Mouse (Mus musculus): ENCODE results near the gene Mblac2. TPM values are rescaled to one million over a fixed set of nuclear protein-coding genes. Genes with fewer than 3 reads are reported as not detected.
A peak's percentile ranks its signal among the peaks of the same experiment; 100 is the strongest.

Gene Mblac2
- polyA plus RNA-seq, 1 experiment from 2014 or later, result 5.1 TPM

DNA sequence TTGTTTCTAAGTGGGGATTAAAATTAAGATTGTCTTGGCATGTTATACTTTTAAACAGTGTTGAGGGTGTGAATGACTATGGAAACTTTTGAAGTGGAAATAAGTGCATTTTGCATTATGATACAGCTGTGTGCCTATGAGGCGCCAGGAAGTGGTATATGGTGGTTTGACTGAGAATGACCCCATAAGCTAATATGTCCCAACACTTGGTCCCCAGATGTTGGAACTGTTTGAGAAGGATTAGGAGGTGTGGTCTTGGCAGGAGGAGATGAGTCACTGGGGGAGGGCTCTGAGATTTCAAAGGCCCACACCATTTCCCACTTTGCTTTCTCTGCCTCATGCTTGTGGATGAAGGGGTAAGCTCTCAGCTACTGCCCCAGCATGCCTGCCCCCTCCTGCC is 44.2 kb downstream of the Mblac2 start:
- H3K4me2 ChIP-seq (replicated peaks; ENCODE audit: low read depth, low read length), result no peak overlapping the region
- ATAC-seq (ENCODE audit: low FRiP score, low TSS enrichment), result no peak
- H3K4me1 ChIP-seq (ENCODE audit: control insufficient read depth, insufficient read depth, low read length), result no peaks in the 10 kb centered on the region

DNA sequence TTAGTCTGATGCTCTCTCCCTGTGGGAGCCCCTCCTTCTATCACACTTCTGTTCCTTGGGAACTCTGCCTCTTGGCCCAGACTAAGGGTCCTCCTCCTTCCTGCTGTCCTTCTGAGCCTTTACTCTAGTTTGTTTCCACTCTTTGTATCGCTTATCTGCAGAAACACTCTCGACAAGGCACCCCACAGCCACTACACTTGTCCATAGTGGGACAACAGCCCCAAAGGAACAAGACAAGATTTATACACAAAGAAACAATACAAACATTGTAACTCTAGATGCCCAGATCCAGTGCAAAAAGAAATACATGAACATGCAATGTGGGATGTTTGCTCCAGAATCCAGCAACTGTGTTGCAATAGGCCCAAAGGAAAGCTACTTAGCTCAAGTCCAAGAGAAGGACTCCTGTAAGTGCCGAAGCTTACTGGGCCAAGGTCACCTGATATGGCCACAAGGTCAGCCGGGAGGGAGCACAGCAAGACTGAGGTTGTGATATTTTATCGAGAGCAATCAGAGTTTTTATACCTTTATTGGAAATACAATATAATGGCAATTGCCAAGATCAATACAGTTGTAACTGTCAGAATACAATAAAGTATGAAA is 46.0 kb downstream of the Mblac2 start:
- Histone ChIP-seq H3K27me3 (ENCODE audit: control insufficient read depth, insufficient read depth, low read length) (no peaks in the 10 kb centered on the region), H3K9me3 (ENCODE audit: control insufficient read depth, low read length) (no peaks in the 10 kb centered on the region), H3K9ac (ENCODE audit: low read depth, low read length) (no peak overlapping the region), H3K27ac (ENCODE audit: low read depth, low read length) (no peak overlapping the region), H3K4me3 (ENCODE audit: low read length) (no peak overlapping the region), H3K4me1 (ENCODE audit: control insufficient read depth, insufficient read depth, low read length) (no peaks in the 10 kb centered on the region), H3K36me3 (ENCODE audit: control insufficient read depth, insufficient read depth, low read length) (no peaks in the 10 kb centered on the region), H3K4me2 (replicated peaks; ENCODE audit: low read depth, low read length) (no peak overlapping the region)
- 83% methylated on average over 5 of the region's 5 CpGs for WGBS
- no peak for ATAC-seq (ENCODE audit: low FRiP score, low TSS enrichment)

More for the DNA sequence above, 44.2 kb downstream of the Mblac2 start:
- Histone ChIP-seq H3K36me3 (ENCODE audit: control insufficient read depth, insufficient read depth, low read length) (no peaks in the 10 kb centered on the region), H3K4me3 (ENCODE audit: low read length) (no peak overlapping the region), H3K27ac (ENCODE audit: low read depth, low read length) (no peak overlapping the region), H3K9me3 (ENCODE audit: control insufficient read depth, low read length) (no peaks in the 10 kb centered on the region), H3K27me3 (ENCODE audit: control insufficient read depth, insufficient read depth, low read length) (no peaks in the 10 kb centered on the region), H3K9ac (ENCODE audit: low read depth, low read length) (no peak overlapping the region)
- WGBS, result 97% methylated on average over 1 of the region's 1 CpGs

DNA sequence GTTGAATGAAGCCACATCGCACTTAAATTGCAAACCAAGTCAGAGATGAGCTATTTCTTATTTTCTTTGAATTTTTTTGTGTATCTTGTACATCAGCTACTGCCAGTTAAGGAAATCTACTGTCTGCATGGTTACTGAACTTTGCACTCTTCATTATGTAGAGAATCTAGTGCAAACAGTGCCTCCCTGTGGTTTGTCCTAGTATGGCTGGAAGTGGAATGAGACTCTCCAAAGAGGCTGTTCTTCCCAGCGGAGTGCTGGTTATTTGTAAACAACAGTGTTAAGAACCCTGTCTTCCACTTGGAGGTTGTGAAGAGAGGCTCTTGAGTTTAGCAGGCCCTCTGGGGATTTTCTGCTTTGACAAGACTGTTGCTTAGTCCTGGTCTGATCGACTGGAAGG is 49.2 kb downstream of the Mblac2 start:
- Histone ChIP-seq H3K36me3 (ENCODE audit: control insufficient read depth, insufficient read depth, low read length) (no peaks in the 10 kb centered on the region), H3K4me1 (ENCODE audit: control insufficient read depth, insufficient read depth, low read length) (no peaks in the 10 kb centered on the region), H3K9me3 (ENCODE audit: control insufficient read depth, low read length) (no peaks in the 10 kb centered on the region), H3K27ac (ENCODE audit: low read depth, low read length) (no peak overlapping the region), H3K4me3 (ENCODE audit: low read length) (no peak overlapping the region), H3K27me3 (ENCODE audit: control insufficient read depth, insufficient read depth, low read length) (no peaks in the 10 kb centered on the region), H3K9ac (ENCODE audit: low read depth, low read length) (no peak overlapping the region), H3K4me2 (replicated peaks; ENCODE audit: low read depth, low read length) (no peak overlapping the region)
- no peak for ATAC-seq (ENCODE audit: low FRiP score, low TSS enrichment)
- WGBS, result 30% methylated on average over 3 of the region's 3 CpGs

DNA sequence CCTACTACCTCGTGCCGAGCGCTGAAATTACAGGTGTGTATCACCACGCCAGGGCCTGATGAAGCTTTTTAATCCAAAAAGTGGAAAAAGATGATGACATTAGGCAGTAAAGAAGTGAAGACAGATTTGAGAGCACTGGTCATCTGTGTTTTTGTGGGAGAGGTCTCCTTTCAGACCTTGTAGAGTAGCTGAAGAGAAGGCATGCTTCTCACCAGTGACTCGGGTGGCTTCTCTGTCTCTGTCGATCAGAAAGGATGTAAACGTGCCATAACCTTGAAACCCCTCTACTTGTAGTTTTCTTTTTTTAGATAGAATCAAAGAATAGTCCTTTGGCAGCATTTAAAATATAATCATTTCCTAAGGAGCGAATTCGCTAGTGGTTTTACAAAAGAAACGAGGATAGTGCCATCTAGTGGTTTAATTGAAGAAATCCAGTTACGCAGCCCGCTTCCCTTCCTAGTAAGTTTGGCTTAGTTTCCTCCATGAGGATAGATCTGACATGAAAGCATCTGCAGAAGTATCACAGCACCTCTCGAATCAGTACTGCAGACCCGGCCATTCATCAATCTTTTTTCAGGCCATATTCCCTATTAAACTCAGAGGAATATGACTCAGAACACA is 50.5 kb downstream of the Mblac2 start:
- Histone ChIP-seq H3K4me2 (replicated peaks; ENCODE audit: low read depth, low read length) (no peak overlapping the region), H3K9me3 (ENCODE audit: control insufficient read depth, low read length) (no peaks in the 10 kb centered on the region), H3K36me3 (ENCODE audit: control insufficient read depth, insufficient read depth, low read length) (no peaks in the 10 kb centered on the region), H3K27ac (ENCODE audit: low read depth, low read length) (no peak overlapping the region), H3K27me3 (ENCODE audit: control insufficient read depth, insufficient read depth, low read length) (no peaks in the 10 kb centered on the region), H3K4me1 (ENCODE audit: control insufficient read depth, insufficient read depth, low read length) (no peaks in the 10 kb centered on the region), H3K9ac (ENCODE audit: low read depth, low read length) (no peak overlapping the region), H3K4me3 (ENCODE audit: low read length) (no peak overlapping the region)
- ATAC-seq (ENCODE audit: low FRiP score, low TSS enrichment), result peak; percentile 75; the same call in 1 of the 2 replicates
- 32% methylated on average over 14 of the region's 14 CpGs for WGBS

DNA sequence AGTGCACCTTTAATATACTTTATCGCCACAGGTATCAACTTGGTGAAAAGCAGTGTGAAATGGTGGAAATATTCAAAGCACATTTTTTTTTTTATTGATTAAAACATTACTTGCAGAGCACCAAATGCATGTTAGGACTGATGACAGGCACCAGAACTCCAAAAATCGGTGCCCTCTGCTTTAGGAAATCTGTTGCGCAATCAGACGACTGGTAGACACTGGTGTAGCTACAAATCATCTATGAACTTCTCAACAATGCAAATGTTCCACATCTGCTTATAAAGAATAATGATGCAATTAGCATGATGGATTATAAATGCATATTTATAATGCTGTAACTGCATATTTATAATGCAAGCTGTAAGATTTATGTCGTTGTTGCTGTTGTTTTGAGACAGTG is 53.0 kb downstream of the Mblac2 start:
- H3K36me3 ChIP-seq (ENCODE audit: control insufficient read depth, insufficient read depth, low read length), result no peaks in the 10 kb centered on the region
- 88% methylated on average over 5 of the region's 5 CpGs for WGBS
- ATAC-seq (ENCODE audit: low FRiP score, low TSS enrichment), result no peak

DNA sequence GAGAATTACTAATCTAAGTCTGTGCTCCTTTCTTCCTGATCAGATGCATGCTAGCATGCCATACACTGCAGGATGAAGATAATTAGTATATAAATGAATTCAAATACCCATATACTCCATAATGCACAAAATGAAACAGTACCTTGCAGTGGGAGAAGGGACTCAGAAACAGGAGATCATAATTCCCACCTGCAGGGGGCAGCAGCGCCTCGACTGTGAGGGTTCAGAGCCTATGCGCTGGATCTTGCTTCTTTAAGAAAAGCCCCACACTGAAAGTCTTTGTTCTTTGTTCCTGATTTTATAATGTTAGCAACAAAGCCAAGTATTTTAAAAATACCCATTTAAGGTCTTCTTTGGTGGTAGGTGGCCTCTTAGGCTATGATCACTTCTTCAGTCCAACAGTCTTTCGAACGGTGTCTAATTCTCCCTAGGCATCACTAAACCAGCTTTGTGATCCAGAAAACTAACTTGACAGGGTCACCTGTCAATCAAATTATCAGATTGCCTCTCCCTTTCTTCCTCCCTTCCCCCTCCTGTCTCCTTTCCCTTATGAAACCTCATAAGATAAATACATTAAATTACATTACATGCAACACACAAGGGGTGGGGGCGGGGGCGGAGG is 56.0 kb downstream of the Mblac2 start:
- no peak for ATAC-seq (ENCODE audit: low FRiP score, low TSS enrichment)
- no peak overlapping the region for H3K9ac ChIP-seq (ENCODE audit: low read depth, low read length)
- no peaks in the 10 kb centered on the region; the same call in 1 of the 2 replicates for H3K9me3 ChIP-seq (ENCODE audit: control insufficient read depth, low read length)
- no peak overlapping the region for H3K4me3 ChIP-seq (ENCODE audit: low read length)
- WGBS, result 77% methylated on average over 7 of the region's 7 CpGs
- no peaks in the 10 kb centered on the region for H3K36me3 ChIP-seq (ENCODE audit: control insufficient read depth, insufficient read depth, low read length)
- H3K4me1 ChIP-seq (ENCODE audit: control insufficient read depth, insufficient read depth, low read length), result no peaks in the 10 kb centered on the region
- H3K4me2 ChIP-seq (replicated peaks; ENCODE audit: low read depth, low read length), result no peak overlapping the region
- H3K27ac ChIP-seq (ENCODE audit: low read depth, low read length), result no peak overlapping the region
- H3K27me3 ChIP-seq (ENCODE audit: control insufficient read depth, insufficient read depth, low read length), result no peaks in the 10 kb centered on the region

More for the DNA sequence above, 53.0 kb downstream of the Mblac2 start:
- Histone ChIP-seq H3K27ac (ENCODE audit: low read depth, low read length) (no peak overlapping the region), H3K4me1 (ENCODE audit: control insufficient read depth, insufficient read depth, low read length) (no peaks in the 10 kb centered on the region), H3K27me3 (ENCODE audit: control insufficient read depth, insufficient read depth, low read length) (no peaks in the 10 kb centered on the region), H3K4me2 (replicated peaks; ENCODE audit: low read depth, low read length) (no peak overlapping the region), H3K9ac (ENCODE audit: low read depth, low read length) (no peak overlapping the region), H3K4me3 (ENCODE audit: low read length) (no peak overlapping the region), H3K9me3 (ENCODE audit: control insufficient read depth, low read length) (no peaks in the 10 kb centered on the region; the same call in 1 of the 2 replicates)

DNA sequence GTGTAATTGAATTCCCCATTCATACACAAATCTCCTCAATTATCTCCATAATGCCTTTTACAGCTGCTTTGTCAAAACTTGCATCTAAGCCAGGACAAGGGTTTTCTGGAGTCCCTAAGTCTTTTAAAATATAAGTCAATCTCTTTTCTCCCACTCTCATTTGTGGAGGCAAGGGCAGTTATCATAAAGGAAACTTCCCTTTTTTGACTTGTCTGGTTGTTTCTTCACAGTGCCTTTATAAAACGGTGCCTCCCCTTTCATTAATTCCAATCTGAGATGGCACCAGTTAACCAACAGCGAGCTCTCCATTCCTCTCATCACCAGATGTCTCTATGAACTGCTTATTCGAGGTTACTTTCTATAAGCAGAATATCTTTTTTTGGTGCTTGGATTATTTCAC is 65.1 kb downstream of the Mblac2 start:
- no peaks in the 10 kb centered on the region for H3K9me3 ChIP-seq (ENCODE audit: control insufficient read depth, low read length)
- no peak for ATAC-seq (ENCODE audit: low FRiP score, low TSS enrichment)
- H3K36me3 ChIP-seq (ENCODE audit: control insufficient read depth, insufficient read depth, low read length), result no peaks in the 10 kb centered on the region
- H3K27me3 ChIP-seq (ENCODE audit: control insufficient read depth, insufficient read depth, low read length), result no peaks in the 10 kb centered on the region
- no peak overlapping the region for H3K27ac ChIP-seq (ENCODE audit: low read depth, low read length)
- no peak overlapping the region for H3K4me2 ChIP-seq (replicated peaks; ENCODE audit: low read depth, low read length)
- no peak overlapping the region for H3K4me3 ChIP-seq (ENCODE audit: low read length)
- no peaks in the 10 kb centered on the region for H3K4me1 ChIP-seq (ENCODE audit: control insufficient read depth, insufficient read depth, low read length)
- no peak overlapping the region for H3K9ac ChIP-seq (ENCODE audit: low read depth, low read length)
- 86% methylated on average over 3 of the region's 3 CpGs for WGBS

DNA sequence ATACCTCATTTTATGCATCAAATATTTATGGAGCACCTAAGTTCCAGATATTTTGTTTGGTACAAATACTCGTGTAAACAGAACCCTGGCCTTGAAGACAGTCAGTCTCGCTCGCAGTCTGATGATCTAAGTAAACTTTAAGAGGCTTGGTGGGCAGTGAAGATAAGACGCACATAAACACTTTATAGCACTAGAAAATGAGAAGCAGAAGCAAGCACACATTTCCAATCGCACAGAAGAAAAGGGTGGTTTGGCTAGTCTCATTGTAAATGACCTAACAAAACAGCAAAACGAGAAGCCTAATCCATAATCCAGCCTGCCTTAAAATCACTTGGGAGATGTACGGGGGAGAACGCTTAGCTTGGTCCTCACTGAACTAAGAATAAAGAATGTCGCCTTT is 71.3 kb downstream of the Mblac2 start:
- H3K9me3 ChIP-seq (ENCODE audit: control insufficient read depth, low read length), result no peaks in the 10 kb centered on the region
- peak overlapping the region; percentile 65 for H3K9ac ChIP-seq (ENCODE audit: low read depth, low read length)
- 43% methylated on average over 9 of the region's 9 CpGs for WGBS
- peak overlapping the region; percentile 98; the same call in 1 of the 2 replicates for H3K27ac ChIP-seq (ENCODE audit: low read depth, low read length)
- ATAC-seq (ENCODE audit: low FRiP score, low TSS enrichment), result no peak
- H3K4me3 ChIP-seq (ENCODE audit: low read length), result peak overlapping the region; percentile 68
- H3K4me2 ChIP-seq (replicated peaks; ENCODE audit: low read depth, low read length), result peak overlapping the region; percentile 70
- peaks cover 4% of the 10 kb centered on the region; the same call in 1 of the 2 replicates for H3K36me3 ChIP-seq (ENCODE audit: control insufficient read depth, insufficient read depth, low read length)
- no peaks in the 10 kb centered on the region for H3K27me3 ChIP-seq (ENCODE audit: control insufficient read depth, insufficient read depth, low read length)
- 0 out of 2 replicates have a peak, but pooled peaks cover 3% of the 10 kb centered on the region for H3K4me1 ChIP-seq (ENCODE audit: control insufficient read depth, insufficient read depth, low read length)

DNA sequence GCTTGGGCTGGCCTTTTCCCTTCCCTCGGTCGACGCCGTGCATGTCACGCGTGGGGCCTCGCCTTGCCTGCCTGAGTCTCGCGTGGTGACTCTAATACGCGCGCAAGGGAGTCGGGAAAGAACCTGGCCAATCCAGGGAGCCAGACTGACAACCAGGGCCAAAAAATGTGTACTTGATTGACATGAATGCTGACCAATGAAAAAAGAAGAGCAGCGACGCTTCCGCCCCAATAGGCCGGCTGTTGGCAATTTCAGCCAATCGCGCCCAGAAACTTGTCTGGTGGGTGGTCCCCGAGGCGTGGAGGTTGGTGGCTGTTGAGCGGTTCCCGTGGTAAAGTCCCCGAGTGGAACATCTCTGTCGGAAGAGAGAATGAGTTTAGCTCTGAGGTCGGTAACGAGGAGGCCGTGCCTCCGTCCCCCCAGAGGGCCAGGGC is 71.8 kb downstream of the Mblac2 start, which contains the start of gene Cetn3:
Gene Cetn3 (plus strand): TSS at position 107 of the 434 bp plus-strand sequence.
- Histone ChIP-seq H3K4me3 (ENCODE audit: low read length) (peak within 1 kb of the TSS; percentile 68), H3K4me1 (ENCODE audit: control insufficient read depth, insufficient read depth, low read length) (0 out of 2 replicates have a peak, but pooled peaks cover 3% of the 10 kb centered on the region), H3K9ac (ENCODE audit: low read depth, low read length) (peak within 1 kb of the TSS; percentile 88), H3K9me3 (ENCODE audit: control insufficient read depth, low read length) (no peaks in the 10 kb centered on the region), H3K36me3 (ENCODE audit: control insufficient read depth, insufficient read depth, low read length) (peaks cover 8% of the 10 kb centered on the region; the same call in 1 of the 2 replicates), H3K4me2 (replicated peaks; ENCODE audit: low read depth, low read length) (peak within 1 kb of the TSS; percentile 70), H3K27me3 (ENCODE audit: control insufficient read depth, insufficient read depth, low read length) (no peaks in the 10 kb centered on the region), H3K27ac (ENCODE audit: low read depth, low read length) (peak within 1 kb of the TSS; percentile 98)
- ATAC-seq (ENCODE audit: low FRiP score, low TSS enrichment), result peak; percentile 94
- 0% methylated on average over 29 of the region's 29 CpGs for WGBS
